Mouse (Mus musculus): Measurements from ENCODE around the gene 4932429P05Rik.

Gene 4932429P05Rik

GRCm38 (mm10) chrX:89751968-89752367 lies at the start of gene 4932429P05Rik:
Gene 4932429P05Rik (plus strand): TSS chrX:89752268.
- DNase-seq (ENCODE audit: low spot score) = no peak
